Mouse (Mus musculus): ENCODE data around the gene Ssbp2.
A peak's percentile ranks its signal among the peaks of the same experiment; 100 is the strongest.

The Ssbp2 gene

DNA sequence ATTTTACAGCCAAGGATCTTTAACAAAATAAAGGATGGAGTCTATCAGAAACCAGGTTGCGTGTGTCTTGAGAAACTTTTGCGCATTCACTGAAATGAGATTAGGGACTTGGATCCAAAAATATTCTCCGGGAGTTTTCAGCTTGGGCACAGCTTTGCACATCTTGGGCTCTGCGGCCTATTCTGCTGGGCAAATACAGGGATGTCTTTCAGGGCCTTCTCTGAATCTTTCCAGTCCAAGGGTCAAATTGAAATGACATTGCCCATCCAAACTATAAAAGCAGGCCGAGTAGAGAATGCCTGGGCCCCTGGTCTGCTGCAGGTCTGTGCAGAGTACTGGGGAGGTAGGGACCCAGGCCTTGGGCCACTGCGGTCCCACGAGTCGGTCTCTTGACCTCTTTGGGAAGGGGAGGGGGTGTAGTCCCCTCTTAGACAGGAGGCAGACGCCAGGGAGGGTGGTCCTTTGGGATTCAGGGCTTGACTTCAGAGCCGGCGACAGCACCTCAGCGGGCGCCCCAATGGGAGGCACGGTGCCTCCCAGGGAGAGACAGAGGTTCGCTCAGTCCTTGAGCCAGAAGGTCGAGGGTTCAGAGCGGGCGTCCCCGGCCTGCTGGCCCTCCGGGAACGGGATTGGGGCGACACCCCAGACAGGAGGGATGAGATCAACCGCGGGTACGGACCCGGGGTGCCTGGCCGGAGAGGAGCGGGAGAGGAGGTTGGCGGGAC, at the start of gene Ssbp2:
Gene Ssbp2 (plus strand): TSS at position 388 of the 725 bp plus-strand sequence.
- no peak for DNase-seq

DNA sequence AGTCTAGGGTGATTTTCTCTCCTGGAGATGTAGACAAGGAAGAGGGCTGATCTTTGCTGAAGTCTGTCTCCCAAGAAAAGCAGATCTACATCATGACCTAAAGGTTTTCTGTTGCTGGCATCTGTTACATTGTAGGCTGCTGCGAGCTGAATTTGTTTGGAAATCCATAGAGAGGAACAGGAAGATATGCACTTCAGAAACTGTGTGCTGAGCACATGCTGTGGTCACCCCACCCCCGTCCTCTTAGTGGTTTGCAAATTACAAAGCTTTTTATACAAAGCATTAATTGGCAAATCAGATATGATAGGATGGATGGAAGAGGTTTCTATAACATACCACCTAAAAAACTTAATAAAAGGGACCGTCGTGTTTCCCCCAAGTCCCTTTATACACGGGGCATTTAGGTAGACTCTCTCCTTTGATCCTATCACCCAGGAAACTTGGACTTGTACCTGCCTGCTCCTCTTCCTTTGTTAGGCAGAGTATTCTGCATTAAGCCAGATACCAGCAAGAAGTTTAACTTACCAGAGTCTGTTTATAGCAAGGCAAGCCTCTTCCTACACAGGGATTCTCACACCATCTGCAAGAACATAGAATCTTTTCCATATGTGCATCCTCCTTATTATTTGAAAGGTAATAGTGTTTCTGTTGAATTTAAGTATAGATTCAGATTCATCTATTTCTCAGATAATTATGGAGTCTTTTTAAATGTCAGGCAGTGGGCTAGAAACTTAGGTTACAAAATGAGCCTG, 46.2 kb upstream of the Ssbp2 start:
- no peak for DNase-seq

DNA sequence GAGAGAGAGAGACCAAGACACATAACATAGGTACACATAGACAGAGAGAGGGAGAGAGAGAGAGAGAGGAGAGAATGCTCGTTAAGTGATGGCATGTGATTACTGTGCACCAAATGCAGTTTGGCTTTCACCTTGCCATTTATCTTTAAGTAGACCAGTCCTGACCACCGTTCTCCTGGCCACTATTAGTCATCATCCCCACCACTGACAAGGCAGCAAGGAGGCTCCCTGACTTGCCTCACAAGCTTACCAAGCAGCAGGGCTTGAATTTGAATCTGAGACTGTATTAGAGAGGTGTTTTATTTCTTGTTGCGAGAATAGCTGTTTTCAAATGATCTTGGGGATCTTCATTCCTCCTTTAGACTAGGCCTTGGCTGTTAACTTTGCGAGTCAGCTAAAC, 44.2 kb upstream of the Ssbp2 start:
- no peak for DNase-seq

DNA sequence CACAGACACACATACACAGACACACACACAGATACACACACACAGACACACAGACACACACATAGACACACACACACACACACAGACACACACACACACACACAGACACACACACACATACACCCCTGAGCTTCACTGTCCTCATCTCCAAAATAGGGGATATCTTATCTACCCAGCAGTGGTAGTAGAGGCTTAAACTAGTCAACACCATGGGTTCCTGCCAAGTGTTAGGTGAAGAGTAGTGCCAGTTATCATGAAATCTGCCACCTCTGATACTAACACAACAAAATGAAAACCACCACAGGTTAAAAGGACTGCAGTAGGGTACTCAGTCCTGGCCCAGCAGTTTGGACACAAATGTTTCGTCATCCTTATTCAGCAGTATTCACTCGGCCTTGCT, 43.4 kb upstream of the Ssbp2 start:
- no peak for DNase-seq

DNA sequence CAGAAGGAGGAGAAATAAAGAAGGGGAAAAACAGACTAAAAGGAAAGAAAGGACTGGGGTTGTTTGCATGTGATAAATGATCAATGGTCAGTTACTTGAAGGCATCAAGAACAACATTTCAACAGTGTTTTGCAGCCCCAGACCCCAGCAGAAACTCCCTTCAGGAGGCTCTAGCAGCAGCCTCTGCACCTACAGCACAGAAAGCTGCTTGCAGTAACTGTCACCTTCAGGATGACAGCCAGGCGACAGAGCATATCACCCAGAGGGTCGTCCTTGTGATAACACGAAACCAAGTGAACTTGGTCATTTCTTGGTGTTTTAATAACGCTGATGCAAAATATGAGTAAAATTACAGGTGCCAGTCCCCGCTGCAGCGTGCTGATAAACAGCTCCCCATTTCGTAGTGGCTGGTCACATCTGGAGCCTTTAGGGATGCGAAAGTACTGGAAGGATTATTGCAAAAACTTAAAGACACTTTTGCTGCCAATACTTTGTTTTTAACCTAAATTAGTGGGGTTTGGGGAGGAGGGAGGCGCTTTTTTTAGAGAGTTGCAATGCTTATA, 38.6 kb upstream of the Ssbp2 start:
- DNase-seq, result peak; percentile 91

DNA sequence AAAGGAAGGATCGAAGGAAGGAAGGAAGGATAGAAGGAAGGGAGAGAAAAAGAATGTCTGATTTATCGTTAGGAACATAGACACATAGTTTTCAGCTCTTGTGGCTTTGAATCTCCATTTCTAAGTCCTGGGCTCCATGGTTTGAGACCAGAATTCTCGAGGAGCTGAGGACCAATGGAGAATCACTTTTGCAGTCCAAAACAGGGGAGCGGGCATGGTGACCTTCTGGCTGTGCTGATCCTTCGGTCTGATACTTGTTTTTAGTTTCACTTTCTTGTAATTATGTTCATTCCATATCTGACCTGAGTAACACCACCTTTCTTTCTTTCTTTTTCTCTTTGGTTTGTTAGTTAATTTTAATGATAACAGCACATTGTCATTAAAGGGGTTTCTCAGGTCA, 29.2 kb upstream of the Ssbp2 start:
- DNase-seq, result no peak

DNA sequence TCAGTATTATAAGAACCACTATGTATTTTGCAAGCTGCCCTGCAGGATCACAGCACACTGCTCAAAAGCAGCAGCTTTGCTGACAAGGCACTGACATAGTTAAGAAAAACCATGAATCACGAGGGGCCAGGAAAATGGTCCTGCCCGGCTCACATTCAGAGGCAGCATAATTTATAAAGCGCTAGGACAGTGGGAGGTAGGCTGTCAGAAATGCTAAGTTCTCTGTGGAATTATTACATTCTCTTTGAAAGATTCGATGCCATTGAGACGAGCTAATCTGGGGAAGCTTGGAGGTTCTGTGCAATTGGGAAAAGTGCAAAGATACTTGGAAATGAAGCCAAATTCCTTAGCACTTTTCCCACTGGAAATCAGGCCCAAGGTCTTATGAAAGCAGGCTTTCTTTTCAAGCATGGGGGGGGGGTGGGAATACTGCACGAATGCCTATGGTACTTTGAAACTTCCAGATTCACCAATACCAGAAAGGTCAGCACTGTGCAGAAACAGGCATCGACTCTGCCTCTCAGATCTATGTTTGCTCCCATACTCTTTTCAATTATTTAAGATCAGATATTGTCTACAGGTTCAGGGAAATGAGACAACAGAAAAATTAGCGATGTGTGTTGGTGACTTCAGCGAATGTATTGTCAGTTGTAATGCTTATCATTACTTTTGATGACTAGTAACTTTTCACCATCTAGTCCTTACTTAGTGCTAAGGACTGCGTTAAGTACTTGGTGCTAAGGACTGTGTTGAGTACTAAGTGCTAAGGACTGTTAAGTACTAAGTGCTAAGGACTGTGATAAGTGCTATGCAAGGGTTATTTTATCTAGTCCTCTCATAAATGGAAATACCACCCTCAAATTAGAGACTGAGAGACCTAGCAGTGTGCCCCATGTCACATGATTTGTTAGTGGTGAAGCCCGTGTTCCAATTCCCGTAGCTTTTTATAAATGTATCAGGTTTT, 28.4 kb upstream of the Ssbp2 start:
- no peak for DNase-seq

DNA sequence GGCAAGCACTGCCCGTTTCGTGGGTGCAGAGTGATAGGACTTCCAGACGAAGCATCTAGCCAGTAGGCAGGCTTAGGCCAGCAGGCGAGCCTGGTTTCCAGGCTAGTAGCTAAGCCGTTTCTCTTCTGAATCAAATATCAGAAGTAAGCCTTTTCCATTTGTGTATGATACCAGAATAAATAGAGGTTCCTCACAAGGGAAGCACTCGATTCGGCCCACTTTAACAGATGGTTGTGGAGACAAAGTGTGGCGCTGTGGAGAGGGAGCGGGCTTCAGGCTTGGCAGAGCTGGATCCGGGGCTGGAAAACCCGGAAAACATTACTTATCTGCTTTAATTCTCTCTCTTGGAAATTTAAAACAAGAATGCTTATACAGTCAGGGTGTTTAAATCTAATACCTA, 27.1 kb upstream of the Ssbp2 start:
- no peak for DNase-seq

DNA sequence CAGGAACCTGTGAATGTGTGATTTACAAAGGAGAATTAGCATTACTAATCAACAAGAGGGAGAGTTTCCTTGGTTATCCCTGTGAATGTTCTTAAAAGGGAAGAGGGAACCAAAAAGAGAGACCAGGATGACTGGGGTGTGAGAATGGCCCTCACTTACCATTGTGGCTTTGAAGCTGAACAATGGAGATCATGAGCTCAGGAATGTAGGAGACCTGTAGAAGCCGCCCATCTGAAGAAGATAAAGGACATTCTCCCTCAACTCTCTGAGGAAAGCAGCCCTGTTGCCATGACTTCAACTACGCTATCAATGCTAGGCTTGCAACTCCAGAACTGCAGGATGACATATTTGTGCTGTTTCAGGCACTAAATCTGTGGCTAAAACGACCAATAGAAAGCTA, 22.2 kb upstream of the Ssbp2 start:
- DNase-seq, result no peak

DNA sequence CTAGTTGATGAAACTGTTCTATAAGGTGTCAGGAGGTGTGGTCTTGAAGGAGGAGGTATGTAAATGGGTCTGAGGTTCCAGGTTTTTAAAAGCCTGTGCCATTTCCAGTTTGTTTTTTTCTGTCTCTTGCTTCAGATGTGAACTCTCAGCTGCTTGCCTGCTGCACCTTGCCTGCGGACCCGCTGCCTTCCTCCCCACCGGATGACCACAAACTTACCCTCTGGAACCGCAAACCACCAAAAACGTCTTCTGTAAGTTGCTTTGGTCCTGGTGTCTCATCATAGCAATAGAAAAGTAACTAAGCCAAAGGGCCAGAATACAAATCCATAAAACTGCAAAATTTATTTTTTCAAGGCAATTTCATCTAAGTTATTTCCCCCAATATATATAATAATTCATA, 18.6 kb upstream of the Ssbp2 start:
- DNase-seq, result no peak

DNA sequence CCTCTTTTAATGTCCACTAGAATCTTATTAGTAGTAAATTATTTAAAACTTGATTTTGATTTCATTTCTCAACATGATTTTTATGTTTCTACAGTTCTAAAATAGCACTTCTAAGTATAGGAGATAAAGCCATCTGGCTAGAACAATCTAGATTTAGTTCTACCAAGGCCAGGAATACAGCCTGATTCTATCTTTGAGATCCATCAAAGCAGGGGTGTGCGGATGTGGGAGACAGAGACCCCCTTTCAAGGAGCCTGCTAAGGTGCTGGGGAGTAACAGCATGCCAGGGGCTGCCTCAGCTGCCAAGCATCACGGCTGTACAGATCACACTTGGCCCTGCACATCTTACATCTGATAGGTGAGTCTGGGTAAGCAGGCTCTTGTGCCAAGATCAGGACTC, 13.4 kb upstream of the Ssbp2 start:
- no peak for DNase-seq

DNA sequence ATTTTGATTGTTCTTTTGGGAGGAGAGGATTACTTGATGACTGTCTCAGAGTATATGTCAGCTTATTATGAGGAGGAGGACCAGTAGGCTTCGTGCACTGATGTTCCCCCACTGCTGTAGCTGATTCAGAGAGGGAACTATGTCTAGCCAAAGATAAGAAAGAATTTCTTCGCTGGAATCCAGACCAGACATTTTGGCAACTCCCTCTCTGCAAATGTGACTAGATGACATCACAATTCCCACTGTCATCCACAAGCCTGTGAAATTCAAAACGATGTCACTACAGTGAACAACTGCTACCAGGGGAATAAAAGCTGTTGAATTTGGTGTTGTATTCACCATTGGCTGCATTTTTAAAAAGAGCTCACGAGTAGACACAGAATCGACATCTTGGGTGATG, 11.1 kb upstream of the Ssbp2 start:
- no peak for DNase-seq

DNA sequence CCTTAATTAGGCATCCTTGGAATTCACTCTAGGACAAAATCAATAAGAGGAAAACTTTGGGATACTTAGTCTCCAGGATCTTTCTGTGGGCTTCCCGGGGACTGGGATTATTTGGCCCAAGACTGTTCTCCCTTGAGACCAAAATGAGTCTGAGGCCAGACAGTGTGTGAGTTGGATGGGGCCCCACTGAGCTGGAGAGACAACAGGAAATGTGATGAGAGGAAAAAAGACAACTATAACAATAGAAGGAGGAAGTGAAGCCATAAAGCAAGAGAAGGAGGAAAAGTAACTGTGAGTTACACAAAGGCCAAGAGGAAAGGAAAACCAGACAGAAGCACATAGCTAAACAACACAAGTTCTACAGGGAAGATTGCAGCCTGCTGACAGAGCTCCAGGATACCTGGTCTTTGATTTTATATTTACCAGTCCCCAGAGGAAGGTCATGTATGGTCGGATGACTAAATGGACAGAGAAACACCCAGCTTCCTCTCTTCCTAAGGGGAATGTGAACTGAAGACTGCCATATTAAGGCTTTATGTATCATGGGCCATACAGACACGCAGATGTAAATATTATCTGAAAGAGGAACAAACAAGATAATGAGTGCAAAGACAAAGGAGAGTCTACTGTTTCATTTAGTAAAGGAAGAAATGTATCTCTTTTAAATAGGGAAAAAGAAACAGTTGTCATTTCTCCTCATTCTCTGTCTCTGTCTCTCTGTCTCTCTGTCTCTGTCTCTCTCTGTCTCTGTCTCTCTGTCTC, 8.5 kb upstream of the Ssbp2 start:
- peak; percentile 29 for DNase-seq

DNA sequence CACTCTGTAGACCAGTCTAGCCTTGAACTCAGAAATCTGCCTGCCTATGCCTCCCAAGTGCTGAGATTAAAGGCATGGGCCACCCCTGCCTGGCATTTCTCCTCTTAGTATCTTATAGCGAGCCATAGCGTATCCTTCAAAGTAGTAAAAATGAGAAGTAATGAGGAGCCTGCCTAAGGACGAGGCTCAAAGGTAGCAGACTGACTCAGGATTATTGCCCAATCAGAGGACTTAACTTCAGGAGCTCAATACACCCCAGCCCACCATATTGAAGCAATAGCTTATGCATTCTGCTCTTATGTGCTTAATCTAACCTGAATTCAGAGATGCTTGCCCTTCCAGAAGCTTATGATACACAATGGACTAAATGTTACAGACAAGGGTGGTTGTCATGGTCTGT, 7.8 kb upstream of the Ssbp2 start:
- DNase-seq, result no peak

DNA sequence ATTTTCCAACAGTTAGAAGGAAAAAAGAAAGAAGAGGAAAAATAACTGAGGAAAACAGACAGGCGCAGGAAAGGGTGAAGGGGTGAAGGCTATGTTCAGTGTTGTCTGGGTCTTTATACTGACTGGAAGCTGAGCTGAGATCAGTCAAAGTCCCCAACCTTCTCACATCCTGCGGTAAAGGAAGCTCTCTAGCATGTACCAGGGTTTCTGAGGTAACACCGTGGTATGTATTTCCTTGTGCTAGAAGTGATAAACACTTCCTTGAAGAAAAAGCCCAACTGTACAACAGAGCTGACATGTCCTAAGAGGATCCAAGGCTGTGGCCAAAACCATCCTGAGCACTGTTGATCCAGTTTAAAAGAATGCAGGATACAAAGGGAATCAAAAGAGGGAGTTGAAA, 6.8 kb upstream of the Ssbp2 start:
- no peak for DNase-seq

DNA sequence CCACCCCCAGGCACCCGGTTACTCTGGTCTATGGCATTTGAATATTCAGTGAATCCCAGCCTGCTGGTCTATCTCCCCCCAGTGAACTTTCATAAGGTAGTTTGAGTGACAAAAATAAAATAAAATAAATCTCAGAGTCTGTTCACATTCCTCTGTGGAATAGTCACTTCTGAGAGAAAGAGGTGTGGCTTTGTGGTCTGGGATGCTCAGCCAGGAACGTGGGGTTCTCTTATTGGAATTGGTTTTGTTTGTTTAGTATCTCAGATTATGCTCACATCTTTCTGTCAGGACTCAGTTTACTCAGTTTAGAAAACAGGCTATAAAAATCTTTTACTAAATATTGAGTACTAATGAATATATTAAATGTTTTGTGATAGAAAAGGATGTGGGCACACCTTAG, 4.0 kb upstream of the Ssbp2 start:
- no peak for DNase-seq

DNA sequence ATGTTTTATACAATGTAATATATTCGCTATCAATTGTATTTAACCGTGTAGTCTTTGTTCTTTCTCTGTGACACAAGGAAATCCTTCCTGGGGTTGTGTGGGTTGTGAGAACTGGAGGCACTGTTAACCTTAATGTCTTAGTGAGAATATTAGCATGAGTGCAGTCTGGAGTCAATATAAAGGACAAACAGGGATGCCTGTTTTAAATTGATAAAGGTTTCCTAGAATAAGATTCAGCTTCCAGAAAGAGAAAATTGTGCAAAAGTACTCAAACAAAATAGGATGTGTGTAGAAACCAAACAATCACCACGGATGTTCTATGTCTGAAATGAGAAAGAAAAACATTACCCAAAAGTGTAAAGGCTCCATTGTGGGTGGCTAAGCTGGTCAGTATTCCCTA, 3.3 kb upstream of the Ssbp2 start:
- no peak for DNase-seq

DNA sequence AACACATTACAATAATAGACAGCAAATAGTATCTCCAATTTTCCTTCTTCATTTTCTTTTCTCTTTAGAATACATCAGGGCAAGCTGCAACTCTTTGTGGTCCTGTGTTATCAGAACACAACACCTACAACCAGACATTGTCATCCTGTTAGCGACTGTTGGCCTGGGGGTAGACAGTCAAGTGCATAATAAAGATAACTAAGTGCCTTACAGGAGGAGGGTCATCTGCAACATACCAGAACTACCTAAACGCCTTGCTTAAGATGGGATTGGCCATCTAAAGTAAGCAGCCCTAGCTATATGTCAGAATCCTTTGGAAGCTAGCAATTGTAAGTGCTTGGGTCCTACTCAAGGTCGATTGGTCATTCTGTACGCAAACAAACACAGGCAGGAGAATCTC, 2.1 kb upstream of the Ssbp2 start:
- DNase-seq, result no peak

DNA sequence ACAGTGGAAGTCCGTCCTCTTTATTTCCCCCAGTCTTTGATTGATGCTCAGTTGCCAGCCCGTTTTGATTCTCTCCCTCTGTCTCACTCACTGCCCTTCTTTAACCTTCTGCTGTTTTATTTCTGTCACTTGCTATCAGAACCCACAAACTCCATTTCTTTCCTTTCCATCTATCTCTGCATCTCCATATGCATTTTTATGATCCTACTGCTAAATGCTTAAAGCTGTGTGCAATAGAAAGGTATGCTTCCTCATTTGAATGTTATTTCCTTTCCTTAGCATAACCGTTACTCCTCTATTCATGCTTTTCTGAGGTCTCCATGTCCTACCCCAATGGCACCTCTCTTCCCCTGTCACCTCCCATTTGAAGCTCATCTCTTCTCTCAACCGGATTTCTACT, 594 bp upstream of the Ssbp2 start:
- DNase-seq, result no peak

DNA sequence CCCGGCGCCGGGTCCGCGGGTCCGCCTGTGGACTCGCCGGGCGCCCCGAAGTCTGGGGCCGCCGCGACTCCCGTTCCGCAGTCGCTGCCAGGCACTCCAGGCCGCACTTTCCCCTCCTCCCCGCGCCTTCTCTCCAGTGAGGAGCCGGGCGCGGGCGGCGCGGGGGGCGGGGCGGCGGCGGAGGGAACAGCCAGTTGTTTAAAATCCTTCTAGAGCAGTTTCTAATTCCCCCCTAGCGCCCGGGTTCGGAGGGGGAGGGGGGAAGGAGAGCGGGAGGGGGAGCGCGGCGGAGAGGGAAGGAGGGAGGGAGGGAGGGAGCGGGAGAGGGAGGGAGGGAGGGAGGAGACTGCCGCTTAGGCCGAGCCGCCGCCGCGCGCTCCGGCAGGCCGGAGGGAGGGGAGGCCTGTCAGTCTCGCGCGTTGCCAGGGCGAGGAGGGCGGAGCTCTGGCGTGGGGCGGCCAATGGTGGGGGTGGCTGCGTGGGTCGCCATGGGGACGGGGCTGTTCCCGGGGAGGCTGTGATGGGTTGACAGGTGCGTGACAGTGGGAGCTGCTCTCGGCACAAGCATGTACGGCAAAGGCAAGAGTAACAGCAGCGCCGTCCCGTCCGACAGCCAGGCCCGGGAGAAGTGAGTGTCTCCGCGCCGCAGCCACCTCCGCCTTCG, 670 bp downstream of the Ssbp2 start:
- DNase-seq, result peak; percentile 100

DNA sequence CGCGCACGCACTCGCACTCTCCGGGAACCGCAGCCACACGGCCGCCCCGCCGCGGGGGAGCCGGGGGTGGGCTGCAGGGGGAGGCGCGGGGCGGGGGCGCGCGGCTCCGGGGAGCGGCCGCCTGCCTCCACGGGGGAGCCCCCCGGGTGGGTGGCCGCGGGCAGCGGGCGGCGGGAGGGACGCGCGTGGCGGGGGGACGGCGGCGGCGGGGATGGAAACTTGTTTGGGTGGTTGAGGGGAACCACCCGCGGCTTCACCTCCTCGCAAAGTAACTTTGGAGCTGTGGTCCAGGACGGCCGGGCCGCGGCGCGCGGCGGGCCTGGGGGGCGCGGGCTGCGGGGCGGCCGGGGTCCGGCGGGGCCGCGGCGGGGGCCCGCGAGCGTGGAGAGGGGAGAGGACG, 1.2 kb downstream of the Ssbp2 start:
- no peak for DNase-seq
